ENCODE assay signal across 13 mouse cellular contexts in the genomic region with DNA sequence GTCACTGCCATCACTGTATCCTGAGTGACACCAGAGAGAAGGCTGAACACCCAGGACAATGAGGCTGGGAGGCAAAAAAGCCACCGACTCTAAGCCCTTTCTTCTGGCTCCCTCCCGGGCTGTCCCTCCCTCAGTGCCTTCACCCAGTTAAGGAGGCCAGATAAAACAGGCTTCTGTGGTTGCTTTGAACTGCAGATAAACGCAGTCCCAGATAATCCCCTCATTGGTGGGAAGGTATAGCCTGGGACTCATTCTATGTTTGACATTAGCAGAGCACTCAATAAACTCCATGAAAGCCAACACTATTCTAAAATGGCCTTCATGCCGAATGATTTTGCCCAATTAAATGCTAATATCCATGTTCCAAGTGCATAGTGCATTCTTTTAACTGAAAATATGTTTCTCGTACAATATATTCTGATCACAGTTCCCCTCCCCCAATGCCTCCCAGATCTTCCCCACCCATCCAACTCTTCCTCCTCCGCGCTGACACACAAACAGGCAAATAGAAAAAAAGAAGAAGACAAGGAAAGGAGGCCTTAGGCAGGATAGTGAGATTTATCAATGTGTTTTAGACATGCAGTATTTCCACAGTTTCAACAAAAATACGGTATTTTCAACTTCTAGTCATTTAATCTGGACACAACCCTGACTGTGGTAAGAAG. TPM values are rescaled to one million over a fixed set of nuclear protein-coding genes. Genes with fewer than 3 reads are reported as not detected.
DNase-seq lines count a peak whose midpoint lies in the region; ATAC-seq and TF ChIP-seq lines count a peak whose summit lies in the region.
"Had no signal": no experiment of that assay in that cellular context is flagged by ENCODE, and none has a peak within 500 bp of the region (broad histone marks: within the 10 kb centered on the region; RNA-seq: fewer than 3 reads in every experiment).

No protein-coding gene starts in this region.

- no peak for DNase-seq in forebrain, embryonic 10.5 days (ENCODE audit: extremely low spot score, low spot score)
- DNase-seq in forebrain, postnatal 0 days, result no peak
- no peak for DNase-seq in hindbrain, embryonic 11.5 days (ENCODE audit: low spot score)
- peak; percentile 62 for DNase-seq in liver
- no peak for DNase-seq in midbrain, postnatal 0 days (ENCODE audit: low spot score)
- no peak for DNase-seq in left cerebral cortex, adult 9 months (ENCODE audit: low spot score in 2 of 2)
- DNase-seq: cerebellum, postnatal 14 days; kidney, postnatal 36 days; layer of hippocampus, postnatal 36 days; retina, postnatal 1 day had no signal

- H3K4me3 ChIP-seq in forebrain, embryonic 10.5 days, result no peak overlapping the region
- no peak overlapping the region for H3K4me3 ChIP-seq in forebrain, postnatal 0 days (ENCODE audit: low read depth, low read length)
- H3K4me3 ChIP-seq in hindbrain, embryonic 11.5 days (ENCODE audit: low read depth, low read length), result no peak overlapping the region
- no peak overlapping the region for H3K4me3 ChIP-seq in hindbrain, embryonic 12.5 days
- no peak overlapping the region for H3K4me3 ChIP-seq in midbrain, postnatal 0 days (ENCODE audit: low read depth, low read length)
- H3K4me3 ChIP-seq: neural tube, embryonic 12.5 days had no signal

- H3K4me2 ChIP-seq in forebrain, postnatal 0 days (ENCODE audit: low read depth), result no peak overlapping the region
- H3K4me2 ChIP-seq in hindbrain, embryonic 11.5 days (replicated peaks; ENCODE audit: low read depth, low read length), result no peak overlapping the region
- H3K4me2 ChIP-seq in hindbrain, embryonic 12.5 days (replicated peaks), result no peak overlapping the region
- no peak overlapping the region for H3K4me2 ChIP-seq in midbrain, postnatal 0 days (ENCODE audit: low read depth, low read length, poor library complexity, severe bottlenecking)
- H3K4me2 ChIP-seq: neural tube, embryonic 12.5 days had no signal

- peaks cover 7% of the 10 kb centered on the region for H3K4me1 ChIP-seq in forebrain, embryonic 10.5 days
- 0 out of 2 replicates have a peak, but pooled peaks cover 3% of the 10 kb centered on the region for H3K4me1 ChIP-seq in forebrain, postnatal 0 days (ENCODE audit: insufficient read depth)
- no peaks in the 10 kb centered on the region for H3K4me1 ChIP-seq in hindbrain, embryonic 11.5 days (replicated peaks; ENCODE audit: control insufficient read depth, insufficient read depth, low read length)
- 0 out of 2 replicates have a peak, but pooled peaks cover 2% of the 10 kb centered on the region for H3K4me1 ChIP-seq in hindbrain, embryonic 12.5 days
- H3K4me1 ChIP-seq in midbrain, postnatal 0 days (ENCODE audit: insufficient read depth, low read length), result no peaks in the 10 kb centered on the region
- H3K4me1 ChIP-seq: neural tube, embryonic 12.5 days had no signal

- WGBS in forebrain, embryonic 10.5 days, result 60% methylated on average over 8 of the region's 8 CpGs
- WGBS in forebrain, postnatal 0 days, result 55% methylated on average over 8 of the region's 8 CpGs
- 65% methylated on average over 8 of the region's 8 CpGs for WGBS in hindbrain, embryonic 11.5 days
- 63% methylated on average over 8 of the region's 8 CpGs for WGBS in hindbrain, embryonic 12.5 days
- 50% methylated on average over 8 of the region's 8 CpGs for WGBS in midbrain, postnatal 0 days

- no peak for ATAC-seq in forebrain, postnatal 0 days
- ATAC-seq in hindbrain, embryonic 11.5 days (ENCODE audit: low FRiP score), result peak; percentile 53; the same call in 1 of the 2 replicates
- ATAC-seq in hindbrain, embryonic 12.5 days (ENCODE audit: low FRiP score), result no peak
- 0 out of 2 replicates have a peak, but pooled peaks have one; percentile 38 for ATAC-seq in midbrain, postnatal 0 days (ENCODE audit: low FRiP score)
- ATAC-seq in frontal cortex, adult (ENCODE audit: low TSS enrichment), result no peak

- peak overlapping the region; percentile 33; the same call in 1 of the 2 replicates for H3K27ac ChIP-seq in forebrain, embryonic 10.5 days
- no peak overlapping the region for H3K27ac ChIP-seq in forebrain, postnatal 0 days (ENCODE audit: low read depth, low read length)
- H3K27ac ChIP-seq in hindbrain, embryonic 11.5 days (ENCODE audit: low read depth, low read length), result no peak overlapping the region
- H3K27ac ChIP-seq in hindbrain, embryonic 12.5 days, result no peak overlapping the region
- no peak overlapping the region for H3K27ac ChIP-seq in midbrain, postnatal 0 days (ENCODE audit: low read depth, low read length)
- H3K27ac ChIP-seq: neural tube, embryonic 12.5 days had no signal

- no peaks in the 10 kb centered on the region for H3K36me3 ChIP-seq in forebrain, embryonic 10.5 days (replicated peaks)
- H3K36me3 ChIP-seq in forebrain, postnatal 0 days (ENCODE audit: insufficient read depth), result no peaks in the 10 kb centered on the region
- H3K36me3 ChIP-seq in hindbrain, embryonic 11.5 days (ENCODE audit: control insufficient read depth, insufficient read depth, low read length), result no peaks in the 10 kb centered on the region
- H3K36me3 ChIP-seq in hindbrain, embryonic 12.5 days, result no peaks in the 10 kb centered on the region
- no peaks in the 10 kb centered on the region for H3K36me3 ChIP-seq in midbrain, postnatal 0 days (ENCODE audit: insufficient read depth, low read length)
- H3K36me3 ChIP-seq: neural tube, embryonic 12.5 days had no signal

- no peaks in the 10 kb centered on the region for H3K27me3 ChIP-seq in forebrain, embryonic 10.5 days (ENCODE audit: poor library complexity, severe bottlenecking)
- no peaks in the 10 kb centered on the region for H3K27me3 ChIP-seq in forebrain, postnatal 0 days (ENCODE audit: insufficient read depth, low read length)
- no peaks in the 10 kb centered on the region for H3K27me3 ChIP-seq in hindbrain, embryonic 11.5 days (ENCODE audit: control insufficient read depth, insufficient read depth, low read length)
- H3K27me3 ChIP-seq in hindbrain, embryonic 12.5 days, result no peaks in the 10 kb centered on the region
- no peaks in the 10 kb centered on the region for H3K27me3 ChIP-seq in midbrain, postnatal 0 days (ENCODE audit: insufficient read depth, low read length)
- H3K27me3 ChIP-seq: neural tube, embryonic 12.5 days had no signal

- H3K9ac ChIP-seq in forebrain, postnatal 0 days, result no peak overlapping the region
- no peak overlapping the region for H3K9ac ChIP-seq in hindbrain, embryonic 11.5 days (ENCODE audit: low read depth, low read length)
- H3K9ac ChIP-seq in hindbrain, embryonic 12.5 days, result no peak overlapping the region
- H3K9ac ChIP-seq in midbrain, postnatal 0 days (replicated peaks; ENCODE audit: low read length, poor library complexity, severe bottlenecking), result no peak overlapping the region
- H3K9ac ChIP-seq: neural tube, embryonic 12.5 days had no signal

- no peak for TF ChIP-seq CTCF in forebrain, postnatal 0 days (IDR thresholded peaks at IDR 0.05; ENCODE audit: low read depth)
- no peak for TF ChIP-seq CTCF in midbrain, postnatal 0 days (IDR thresholded peaks at IDR 0.05)

- no peaks in the 10 kb centered on the region for H3K9me3 ChIP-seq in forebrain, embryonic 10.5 days
- no peaks in the 10 kb centered on the region for H3K9me3 ChIP-seq in forebrain, postnatal 0 days (ENCODE audit: low read length)
- H3K9me3 ChIP-seq in hindbrain, embryonic 11.5 days (ENCODE audit: control insufficient read depth, low read length), result no peaks in the 10 kb centered on the region
- H3K9me3 ChIP-seq in hindbrain, embryonic 12.5 days (replicated peaks), result no peaks in the 10 kb centered on the region
- no peaks in the 10 kb centered on the region for H3K9me3 ChIP-seq in midbrain, postnatal 0 days (ENCODE audit: low read length)
- H3K9me3 ChIP-seq: neural tube, embryonic 12.5 days had no signal

RNA-seq across cellular contexts. Expression of a gene that starts 46.8 kb away (rescaled TPM):
- 6.4 and 6.5 TPM in 2 replicates for polyA plus RNA-seq in forebrain, embryonic 10.5 days (2016; fragmentation: Nextera tagmentation; extraction: Ambion mirVana)
- total RNA-seq in forebrain, postnatal 0 days (2014; rRNA removed), result 12.6 and 20.8 TPM in 2 replicates
- 8.1 and 12.7 TPM in 2 replicates for polyA plus RNA-seq in forebrain, postnatal 0 days (2015; fragmentation: Nextera tagmentation; extraction: Ambion mirVana)
- 12.0 and 12.6 TPM in 2 replicates for polyA plus RNA-seq in hindbrain, embryonic 11.5 days (2014; fragmentation: Nextera tagmentation; extraction: Ambion mirVana)
- 13.3 and 23.4 TPM in 2 replicates for polyA plus RNA-seq in hindbrain, embryonic 12.5 days (2016; fragmentation: Nextera tagmentation; extraction: Ambion mirVana)
- 21.7 and 22.3 TPM in 2 replicates for total RNA-seq in midbrain, postnatal 0 days (2014; rRNA removed)
- polyA plus RNA-seq in midbrain, postnatal 0 days (2015; fragmentation: Nextera tagmentation; extraction: Ambion mirVana), result 15.7 and 22.4 TPM in 2 replicates

Comparison
In these comparisons a context has a peak if more than half of its experiments do, and no peak if none do; other contexts are left out.
1. ATAC-seq: peak in hindbrain, embryonic 11.5 days (single experiment) and midbrain, postnatal 0 days (single experiment); none in forebrain, postnatal 0 days (single experiment), hindbrain, embryonic 12.5 days (single experiment) and frontal cortex, adult (single experiment).